Mouse (Mus musculus) small intestine, adult 2 months (tissue): Measurements from ENCODE around the gene Prrt1.

Source experiments
- CTCF ChIP-seq: fragments of 200-500 bp; IDR thresholded peaks from 2 replicates; pipeline ENCODE4 v1.5.1; 2012; ENCODE audit warnings: low read depth, mild to moderate bottlenecking, control low read depth, inconsistent platforms, low read length, moderate library complexity, mixed read lengths; ENCODE audit not compliant: insufficient replicate concordance, insufficient read length; ENCODE audit errors: extremely low read depth
- POLR2A ChIP-seq: fragments of 200-500 bp; IDR thresholded peaks from 2 replicates; pipeline ENCODE4 v1.6.1; 2012; ENCODE audit warnings: low read depth, mild to moderate bottlenecking, control low read depth, inconsistent platforms, low read length, moderate library complexity

DNA sequence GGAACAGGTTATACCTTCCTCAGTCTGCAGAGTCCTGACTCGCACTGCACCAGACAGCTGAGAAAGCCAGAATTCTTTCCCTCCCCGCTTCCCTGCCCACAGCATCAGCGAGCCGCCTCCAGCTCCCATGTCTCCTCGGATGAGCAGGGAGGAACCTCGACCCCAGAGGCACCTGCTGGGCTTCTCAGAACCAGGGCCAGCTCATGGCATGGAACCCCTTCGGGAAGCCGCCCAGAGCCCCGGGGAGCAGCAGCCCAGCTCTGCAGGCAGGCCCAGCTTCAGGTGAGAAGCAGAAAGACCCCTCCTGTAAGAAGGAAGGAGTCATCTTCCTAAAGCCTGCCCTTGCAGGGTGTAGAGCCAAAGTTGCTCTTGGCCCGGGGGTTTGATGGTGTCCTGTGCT lies 23.2 kb downstream of the Prrt1 start:
- no peak for TF ChIP-seq CTCF
- TF ChIP-seq POLR2A: no peak
